Mouse (Mus musculus) spleen, adult 2 months (tissue): Measurements from ENCODE around the gene Pin1. TPM values are rescaled to one million over a fixed set of nuclear protein-coding genes. Genes with fewer than 3 reads are reported as not detected.
A peak's percentile ranks its signal among the peaks of the same experiment; 100 is the strongest.

Experiments
- DNase-seq, 2 experiments: peaks; one replicate each; pipeline versions ENCODE4 v3.0.0 to v3.0.0-alpha.2; 2012 to 2021; ENCODE audit warnings: low spot score in 2 of 2, low read depth in 1 of 2
- H3K27ac ChIP-seq: fragments of 200-500 bp; 2 replicates; pipeline ENCODE4 v1.5.1; 2012; ENCODE audit warnings: low read length, inconsistent platforms; ENCODE audit not compliant: insufficient read depth
- H3K27me3 ChIP-seq: fragments of 200-500 bp; 2 replicates; pipeline ENCODE4 v1.6.1; 2012; ENCODE audit warnings: mild to moderate bottlenecking, moderate library complexity, low read length, inconsistent platforms; ENCODE audit not compliant: control insufficient read depth, insufficient read depth
- H3K36me3 ChIP-seq: fragments of 200-500 bp; 2 replicates; pipeline ENCODE4 v1.6.1; 2012; ENCODE audit warnings: mild to moderate bottlenecking, low read length, inconsistent platforms; ENCODE audit not compliant: control insufficient read depth, insufficient read depth
- H3K4me1 ChIP-seq: fragments of 200-500 bp; 2 replicates; pipeline ENCODE4 v1.6.1; 2011; ENCODE audit warnings: inconsistent platforms; ENCODE audit not compliant: control insufficient read depth, insufficient read depth, insufficient read length
- H3K4me3 ChIP-seq: fragments of 200-500 bp; 2 replicates; pipeline ENCODE4 v1.5.1; 2011; ENCODE audit warnings: mild to moderate bottlenecking, inconsistent platforms; ENCODE audit not compliant: insufficient read depth, insufficient read length; ENCODE audit errors: extremely low read depth
- CTCF ChIP-seq: fragments of 200-500 bp; IDR thresholded peaks from 2 replicates; pipeline ENCODE4 v1.5.1; 2011; ENCODE audit warnings: mild to moderate bottlenecking, inconsistent platforms; ENCODE audit not compliant: insufficient read depth, insufficient read length, insufficient replicate concordance; ENCODE audit errors: extremely low read depth
- POLR2A ChIP-seq: fragments of 200-500 bp; IDR thresholded peaks from 2 replicates; pipeline ENCODE4 v1.6.1; 2011; ENCODE audit warnings: low read depth, low read length, inconsistent platforms
- WGBS: fragments of 180-500 bp; shearing (Covaris S2); methylation state at CpG from one replicate; pipeline ENCODE4 v1.1.7; 2018; 5-methylcytosine and 5-hydroxymethylcytosine counted together
- polyA plus RNA-seq: library from polyadenylated mRNA; depleted of rRNA; stranded (reverse); fragments of >200 nt; gene quantifications from 2 replicates; pipeline ENCODE4 v1.2.3, GENCODE M21; 2012; rRNA removed

Gene Pin1
- 11.3 and 12.0 TPM in 2 replicates for polyA plus RNA-seq

DNA sequence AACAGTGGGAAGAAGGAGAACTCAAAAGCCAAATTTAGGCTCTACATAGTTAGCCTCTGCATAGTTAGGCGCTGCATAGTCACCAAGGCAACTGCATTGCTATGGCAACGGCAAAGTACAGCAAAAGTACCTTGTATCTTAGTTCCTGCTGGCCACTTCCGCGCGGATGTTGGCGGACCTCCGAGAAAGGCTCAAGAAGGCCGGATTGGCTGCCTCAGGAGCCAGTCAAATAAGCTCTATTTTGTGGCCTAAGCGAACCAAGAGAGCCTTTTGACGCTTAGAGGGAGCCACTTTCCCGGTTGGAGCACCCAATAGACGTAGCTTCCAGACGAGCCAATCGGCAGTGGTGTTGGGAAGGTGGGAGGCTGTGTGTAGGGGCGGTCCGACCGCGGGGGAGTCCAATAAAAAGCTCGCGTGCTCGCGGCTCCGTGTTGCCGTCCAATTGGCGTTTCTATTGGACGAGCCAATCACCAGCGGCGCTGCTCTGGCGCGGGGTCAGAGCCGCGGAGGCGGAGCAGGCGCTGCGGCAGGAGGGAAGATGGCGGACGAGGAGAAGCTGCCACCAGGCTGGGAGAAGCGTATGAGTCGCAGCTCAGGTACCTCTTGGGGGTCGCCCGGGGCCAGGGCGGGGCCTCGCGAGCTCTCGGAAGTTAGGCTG, at the start of gene Pin1:
Gene Pin1 (plus strand): TSS at position 494 of the 658 bp plus-strand sequence.
- Histone ChIP-seq H3K27me3 (no peaks in the 10 kb centered on the region), H3K4me1 (peaks cover 7% of the 10 kb centered on the region; the same call in 1 of the 2 replicates), H3K27ac (peak within 1 kb of the TSS; percentile 50; the same call in 1 of the 2 replicates), H3K36me3 (peaks cover 10% of the 10 kb centered on the region), H3K4me3 (peak within 1 kb of the TSS; percentile 76)
- no peak for TF ChIP-seq CTCF
- TF ChIP-seq POLR2A = peak; percentile 59
- under 1% methylated on average over 45 of the region's 45 CpGs for WGBS
- peak; percentile 98 to 99 for DNase-seq

- TF ChIP-seq POLR2A (no peak), CTCF (no peak)
- 92% methylated on average over 1 of the region's 1 CpGs for WGBS
- no peak overlapping the region for H3K27ac ChIP-seq
- no peak overlapping the region for H3K4me3 ChIP-seq
- DNase-seq = no peak
- H3K36me3 ChIP-seq = no peaks in the 10 kb centered on the region
- H3K27me3 ChIP-seq = no peaks in the 10 kb centered on the region
- H3K4me1 ChIP-seq = no peaks in the 10 kb centered on the region; the same call in none of the 2 replicates
Measured at GRCm38 (mm10) chr9:20606269-20606668, 45.6 kb upstream of the Pin1 start.

DNA sequence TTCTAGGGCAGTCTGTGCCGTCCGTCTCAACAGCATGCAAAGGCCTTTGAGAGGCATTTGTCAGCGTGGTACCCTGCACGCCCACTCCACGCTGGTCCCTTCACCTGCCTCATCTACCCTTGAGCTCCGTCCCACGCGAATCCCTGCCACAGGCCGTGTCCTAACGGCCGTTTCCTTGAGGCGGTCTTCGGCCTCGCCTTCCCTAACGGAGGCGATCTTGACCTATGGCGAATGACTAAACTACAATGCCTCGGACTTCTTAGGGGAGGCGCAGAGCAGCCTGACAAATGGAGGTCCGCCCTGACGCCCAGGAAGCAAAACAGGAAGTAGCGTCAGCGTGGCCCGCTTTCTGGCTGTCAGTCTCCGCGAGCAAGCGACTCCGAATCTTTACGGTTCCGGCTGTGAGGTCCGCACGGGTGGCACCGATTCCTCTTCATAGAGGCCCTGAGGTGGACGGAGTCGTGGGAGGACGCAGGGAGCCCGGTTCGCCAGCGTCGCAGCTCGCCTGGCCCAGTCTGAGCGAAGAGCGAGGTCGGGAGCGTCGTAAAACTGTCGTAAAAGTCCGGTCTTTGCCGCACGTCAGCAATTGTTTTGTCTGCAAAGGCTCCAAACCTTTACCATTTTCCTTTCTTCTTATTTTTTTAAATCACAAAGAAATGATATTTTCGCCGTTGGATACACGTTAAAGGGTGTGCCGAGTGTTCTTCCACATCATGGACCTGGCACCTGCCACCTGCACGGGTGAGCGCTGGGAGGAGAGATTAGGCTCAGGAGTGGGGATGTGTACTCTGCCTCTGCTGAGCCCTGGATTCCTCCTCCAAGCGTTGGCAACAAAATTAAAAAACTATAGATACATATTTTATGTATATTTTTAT, 44.6 kb upstream of the Pin1 start:
- Histone ChIP-seq H3K27ac (peak overlapping the region; percentile 96), H3K27me3 (no peaks in the 10 kb centered on the region), H3K4me3 (peak overlapping the region; percentile 72), H3K4me1 (no peaks in the 10 kb centered on the region; the same call in none of the 2 replicates), H3K36me3 (no peaks in the 10 kb centered on the region)
- TF ChIP-seq POLR2A (no peak; the same call in 1 of the 2 replicates), CTCF (no peak)
- DNase-seq = peak; percentile 76 to 93
- under 1% methylated on average over 57 of the region's 57 CpGs for WGBS

- Histone ChIP-seq H3K4me3 (no peak overlapping the region), H3K36me3 (no peaks in the 10 kb centered on the region), H3K27me3 (no peaks in the 10 kb centered on the region), H3K4me1 (no peaks in the 10 kb centered on the region; the same call in none of the 2 replicates), H3K27ac (no peak overlapping the region)
- DNase-seq = no peak
- 66% methylated on average over 5 of the region's 5 CpGs for WGBS
- TF ChIP-seq CTCF (no peak), POLR2A (no peak)
Measured at GRCm38 (mm10) chr9:20609831-20610464, 41.9 kb upstream of the Pin1 start.

GRCm38 (mm10) chr9:20611976-20612375, 39.9 kb upstream of the Pin1 start:
- no peak for DNase-seq
- no peaks in the 10 kb centered on the region for H3K36me3 ChIP-seq
- 92% methylated on average over 5 of the region's 5 CpGs for WGBS

GRCm38 (mm10) chr9:20616685-20617084, 35.2 kb upstream of the Pin1 start:
- no peaks in the 10 kb centered on the region for H3K27me3 ChIP-seq
- no peak for TF ChIP-seq POLR2A
- no peak for TF ChIP-seq CTCF
- H3K4me3 ChIP-seq = no peak overlapping the region
- H3K36me3 ChIP-seq = 0 out of 2 replicates have a peak, but pooled peaks cover 1% of the 10 kb centered on the region
- DNase-seq = no peak
- WGBS = 92% methylated on average over 2 of the region's 2 CpGs
- H3K27ac ChIP-seq = no peak overlapping the region
- H3K4me1 ChIP-seq = no peaks in the 10 kb centered on the region

More at GRCm38 (mm10) chr9:20611976-20612375, 39.9 kb upstream of the Pin1 start:
- TF ChIP-seq CTCF = no peak
- no peak for TF ChIP-seq POLR2A
- Histone ChIP-seq H3K27ac (no peak overlapping the region), H3K4me3 (no peak overlapping the region), H3K27me3 (no peaks in the 10 kb centered on the region), H3K4me1 (no peaks in the 10 kb centered on the region; the same call in none of the 2 replicates)
